Mouse (Mus musculus) stomach, embryonic 14.5 days (tissue): ENCODE measurements around the gene Taf8. TPM values are rescaled to one million over a fixed set of nuclear protein-coding genes. Genes with fewer than 3 reads are reported as not detected.

ENCODE experiments used
- ATAC-seq: fragments of 200-750 bp; cut with Nextera tagmentation; 2 replicates; pipeline ENCODE4 v1.8.0; 2017; ENCODE audit warnings: low read depth, moderate TSS enrichment; ENCODE audit not compliant: insufficient number of reproducible peaks, insufficient read depth, low FRiP score
- H3K27ac ChIP-seq: fragments of 300-500 bp; sonication (generic); 2 replicates; pipeline ENCODE4 v1.5.1; 2014; ENCODE audit warnings: mild to moderate bottlenecking, low read length, moderate library complexity, mixed read lengths
- H3K27me3 ChIP-seq: fragments of 300-500 bp; sonication (generic); 2 replicates; pipeline ENCODE4 v1.6.1; 2014; ENCODE audit warnings: low read length, control low read depth, mixed read lengths; ENCODE audit not compliant: control insufficient read depth, insufficient read depth
- H3K36me3 ChIP-seq: fragments of 300-500 bp; sonication (generic); 2 replicates; pipeline ENCODE4 v1.6.1; 2014; ENCODE audit warnings: mild to moderate bottlenecking, control low read depth, low read length, moderate library complexity, mixed read lengths; ENCODE audit not compliant: control insufficient read depth, insufficient read depth
- H3K4me1 ChIP-seq: fragments of 300-500 bp; sonication (generic); 2 replicates; pipeline ENCODE4 v1.6.1; 2014; ENCODE audit warnings: low read length, control low read depth, mixed read lengths; ENCODE audit not compliant: control insufficient read depth, insufficient read depth
- H3K4me2 ChIP-seq: fragments of 300-500 bp; sonication (generic); replicated peaks from 2 replicates; pipeline ENCODE4 v1.6.1; 2014; ENCODE audit warnings: low read depth, low read length, control low read depth
- H3K4me3 ChIP-seq: fragments of 300-500 bp; sonication (generic); 2 replicates; pipeline ENCODE4 v1.5.1; 2014; ENCODE audit warnings: low read depth, low read length, control low read depth
- H3K9ac ChIP-seq: fragments of 300-500 bp; sonication (generic); replicated peaks from 2 replicates; pipeline ENCODE4 v1.6.1; 2014; ENCODE audit warnings: low read depth, mild to moderate bottlenecking, control low read depth, low read length, moderate library complexity, mixed read lengths
- H3K9me3 ChIP-seq: fragments of 300-500 bp; sonication (generic); 2 replicates; pipeline ENCODE4 v1.6.1; 2016; ENCODE audit warnings: low read depth, low read length, control low read depth; ENCODE audit not compliant: control insufficient read depth
- WGBS: fragments of 180-500 bp; shearing (Covaris S2); extraction: QIAGEN DNeasy Blood & Tissue Kit; methylation state at CpG from one replicate; pipeline ENCODE4 v1.1.7; 2014; 5-methylcytosine and 5-hydroxymethylcytosine counted together
- polyA plus RNA-seq: library from polyadenylated mRNA; unstranded; fragments of >200 nt; fragmentation: Nextera tagmentation; extraction: Ambion mirVana; gene quantifications from 2 replicates; pipeline ENCODE4 v1.2.1, GENCODE M21; 2014

The Taf8 gene
- polyA plus RNA-seq, 1 experiment from 2014 or later = 27.3 TPM

DNA sequence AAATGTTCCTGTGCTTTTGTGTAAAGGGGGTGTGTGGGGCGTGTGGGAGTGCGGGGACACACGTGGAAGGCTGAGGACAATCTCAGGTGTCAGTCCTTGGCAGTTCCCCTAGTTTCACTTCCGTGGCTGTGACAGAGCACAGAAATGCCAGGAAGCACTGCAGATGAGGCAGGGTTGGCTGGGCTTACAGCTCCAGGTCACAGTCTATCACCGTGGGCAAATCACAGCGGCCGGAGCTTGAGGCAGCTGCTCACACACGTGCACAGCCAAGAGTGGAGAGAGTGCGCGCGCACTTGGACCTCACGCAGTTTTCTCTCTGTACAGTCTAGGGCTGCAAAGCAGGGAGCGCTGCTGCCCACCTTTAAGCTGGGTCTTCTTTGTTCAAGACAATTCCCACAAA, 43.8 kb downstream of the Taf8 start:
- Histone ChIP-seq H3K9me3 (no peaks in the 10 kb centered on the region), H3K27me3 (no peaks in the 10 kb centered on the region), H3K27ac (no peak overlapping the region), H3K9ac (no peak overlapping the region), H3K4me2 (no peak overlapping the region), H3K36me3 (no peaks in the 10 kb centered on the region), H3K4me1 (no peaks in the 10 kb centered on the region), H3K4me3 (no peak overlapping the region)
- ATAC-seq = no peak
- 79% methylated on average over 13 of the region's 13 CpGs for WGBS

DNA sequence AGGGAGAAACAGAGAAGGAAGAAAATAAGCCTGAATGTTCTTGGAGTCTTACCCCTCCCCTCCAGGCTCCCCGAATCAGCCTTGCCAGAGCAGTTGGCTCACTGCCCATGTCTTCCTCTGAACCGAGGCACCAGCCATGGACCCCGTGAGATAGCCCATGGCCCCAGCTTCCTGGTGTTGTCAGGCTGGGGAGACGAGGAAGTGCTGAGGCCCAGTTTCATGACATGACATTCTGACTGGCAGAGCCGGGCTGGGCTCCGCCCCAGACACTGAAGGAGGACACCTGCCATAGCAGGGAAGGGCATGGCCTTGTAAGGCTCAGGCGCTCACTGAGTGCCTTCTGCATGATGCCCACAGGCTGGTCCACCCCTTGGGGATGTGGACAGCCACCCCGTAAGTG, 47.4 kb downstream of the Taf8 start:
- WGBS = 50% methylated on average over 8 of the region's 8 CpGs
- no peak for ATAC-seq
- H3K4me1 ChIP-seq = peaks cover 22% of the 10 kb centered on the region
- no peak overlapping the region for H3K4me3 ChIP-seq
- no peaks in the 10 kb centered on the region for H3K27me3 ChIP-seq
- H3K4me2 ChIP-seq = no peak overlapping the region
- H3K27ac ChIP-seq = no peak overlapping the region
- no peaks in the 10 kb centered on the region for H3K36me3 ChIP-seq
- no peaks in the 10 kb centered on the region for H3K9me3 ChIP-seq
- H3K9ac ChIP-seq = no peak overlapping the region

- H3K27me3 ChIP-seq = no peaks in the 10 kb centered on the region
- no peaks in the 10 kb centered on the region for H3K36me3 ChIP-seq
- H3K4me2 ChIP-seq = no peak overlapping the region
- H3K27ac ChIP-seq = no peak overlapping the region
- no peak overlapping the region for H3K9ac ChIP-seq
- H3K4me1 ChIP-seq = peaks cover 40% of the 10 kb centered on the region
- ATAC-seq = no peak
- no peaks in the 10 kb centered on the region for H3K9me3 ChIP-seq
- WGBS = 40% methylated on average over 7 of the region's 7 CpGs
- no peak overlapping the region for H3K4me3 ChIP-seq
Measured at GRCm38 (mm10) chr17:47452886-47453285, 49.2 kb downstream of the Taf8 start.

- WGBS = 54% methylated on average over 12 of the region's 12 CpGs
- Histone ChIP-seq H3K4me3 (no peak overlapping the region), H3K36me3 (no peaks in the 10 kb centered on the region), H3K4me1 (peaks cover 41% of the 10 kb centered on the region), H3K27ac (peak overlapping the region; percentile 55; the same call in 1 of the 2 replicates), H3K4me2 (no peak overlapping the region), H3K27me3 (no peaks in the 10 kb centered on the region), H3K9ac (no peak overlapping the region), H3K9me3 (no peaks in the 10 kb centered on the region)
- ATAC-seq = peak; percentile 79
Measured at GRCm38 (mm10) chr17:47450880-47451565, 51.1 kb downstream of the Taf8 start.

- peaks cover 41% of the 10 kb centered on the region for H3K4me1 ChIP-seq
- no peak overlapping the region for H3K4me3 ChIP-seq
- no peak overlapping the region for H3K4me2 ChIP-seq
- H3K36me3 ChIP-seq = no peaks in the 10 kb centered on the region
- no peak overlapping the region for H3K27ac ChIP-seq
- no peak for ATAC-seq
- H3K9me3 ChIP-seq = no peaks in the 10 kb centered on the region
- WGBS = 30% methylated on average over 7 of the region's 7 CpGs
- H3K27me3 ChIP-seq = no peaks in the 10 kb centered on the region
- no peak overlapping the region for H3K9ac ChIP-seq
Measured at GRCm38 (mm10) chr17:47450239-47450638, 51.9 kb downstream of the Taf8 start.

DNA sequence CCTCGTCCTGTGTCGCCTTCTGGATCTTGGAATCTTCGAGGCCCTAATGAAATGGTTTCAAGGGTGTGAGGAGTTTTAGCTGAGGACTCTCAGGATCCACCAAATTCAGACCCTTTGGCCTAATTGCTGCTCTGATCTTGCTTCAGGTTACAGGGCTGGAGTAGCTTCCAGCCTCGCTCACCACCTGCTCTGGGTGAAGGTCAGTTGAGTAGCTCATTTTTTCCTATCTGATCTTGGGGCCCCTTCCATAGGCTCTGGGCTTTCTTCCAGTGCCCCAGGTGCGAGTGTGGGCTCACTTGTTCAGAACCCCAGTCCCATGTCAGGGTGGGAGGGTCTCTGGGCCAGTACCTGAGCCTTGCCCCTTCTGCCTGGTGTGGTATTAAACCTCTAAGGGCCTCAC, 52.7 kb downstream of the Taf8 start:
- Histone ChIP-seq H3K9me3 (no peaks in the 10 kb centered on the region), H3K4me1 (peaks cover 41% of the 10 kb centered on the region), H3K36me3 (no peaks in the 10 kb centered on the region), H3K27me3 (no peaks in the 10 kb centered on the region), H3K9ac (0 out of 2 replicates have a peak overlapping the region, but pooled peaks have one; percentile 6), H3K27ac (peak overlapping the region; percentile 27; the same call in 1 of the 2 replicates), H3K4me3 (no peak overlapping the region), H3K4me2 (0 out of 2 replicates have a peak overlapping the region, but pooled peaks have one; percentile 1)
- WGBS = 71% methylated on average over 5 of the region's 5 CpGs
- no peak for ATAC-seq

GRCm38 (mm10) chr17:47448523-47449372, 53.3 kb downstream of the Taf8 start:
- no peaks in the 10 kb centered on the region for H3K27me3 ChIP-seq
- H3K4me3 ChIP-seq = no peak overlapping the region
- ATAC-seq = no peak
- no peaks in the 10 kb centered on the region for H3K9me3 ChIP-seq
- H3K36me3 ChIP-seq = no peaks in the 10 kb centered on the region
- WGBS = 32% methylated on average over 8 of the region's 8 CpGs
- peaks cover 41% of the 10 kb centered on the region for H3K4me1 ChIP-seq
- peak overlapping the region; percentile 27; the same call in 1 of the 2 replicates for H3K27ac ChIP-seq
- peak overlapping the region; percentile 6; the same call in 1 of the 2 replicates for H3K9ac ChIP-seq
- H3K4me2 ChIP-seq = 0 out of 2 replicates have a peak overlapping the region, but pooled peaks have one; percentile 1

DNA sequence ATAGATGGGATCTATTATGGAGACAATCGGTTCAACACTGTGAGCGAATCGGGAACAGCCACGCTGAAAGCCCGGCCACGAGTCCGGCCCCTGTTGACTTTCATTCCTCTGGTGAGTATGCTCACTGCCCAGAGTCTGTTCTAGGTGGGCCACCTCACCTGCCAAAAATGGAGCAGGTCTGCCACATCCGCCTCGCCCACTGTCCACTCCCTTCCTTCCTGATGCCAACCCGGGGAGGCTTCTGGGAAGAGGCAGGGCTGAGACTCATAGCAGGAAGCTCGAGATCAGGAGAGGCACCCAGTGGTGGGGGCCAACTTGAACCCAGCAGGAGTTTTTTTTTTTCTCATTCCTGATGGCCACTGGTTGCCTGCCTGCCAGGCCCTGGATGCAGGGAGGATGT, 55.5 kb downstream of the Taf8 start:
- Histone ChIP-seq H3K27me3 (no peaks in the 10 kb centered on the region), H3K4me1 (peaks cover 35% of the 10 kb centered on the region), H3K9ac (no peak overlapping the region), H3K36me3 (no peaks in the 10 kb centered on the region), H3K9me3 (no peaks in the 10 kb centered on the region), H3K27ac (no peak overlapping the region), H3K4me3 (no peak overlapping the region), H3K4me2 (no peak overlapping the region)
- WGBS = 79% methylated on average over 11 of the region's 11 CpGs
- no peak for ATAC-seq
